Mouse (Mus musculus): Measurements from ENCODE around the gene E4f1.

Gene E4f1

GRCm38 (mm10) chr17:24481027-24481815, 11.1 kb upstream of the E4f1 start:
- in situ Hi-C loops (cut with MboI) = no loop called here

- in situ Hi-C loops (cut with MboI) = no loop called here
Measured at GRCm38 (mm10) chr17:24480201-24480826, 10.2 kb upstream of the E4f1 start.

- in situ Hi-C loops (cut with MboI) = no loop called here
Measured at GRCm38 (mm10) chr17:24479431-24479830, 9.3 kb upstream of the E4f1 start.

- in situ Hi-C loops (cut with MboI) = no loop called here
Measured at GRCm38 (mm10) chr17:24478663-24479380, 8.7 kb upstream of the E4f1 start, which contains the start of gene Mlst8. Gene Mlst8 (minus strand): TSS chr17:24479078.

GRCm38 (mm10) chr17:24477985-24478600, 8.0 kb upstream of the E4f1 start:
- in situ Hi-C loops (cut with MboI) = no loop called here

GRCm38 (mm10) chr17:24477053-24477984, 7.2 kb upstream of the E4f1 start:
- in situ Hi-C loops (cut with MboI) = no loop called here

- in situ Hi-C loops (cut with MboI) = no loop called here
Measured at GRCm38 (mm10) chr17:24476022-24476776, 6.1 kb upstream of the E4f1 start.

- in situ Hi-C loops (cut with MboI) = no loop called here
Measured at GRCm38 (mm10) chr17:24475586-24475985, 5.5 kb upstream of the E4f1 start.

GRCm38 (mm10) chr17:24474557-24474956, 4.4 kb upstream of the E4f1 start:
- in situ Hi-C loops (cut with MboI) = no loop called here

- in situ Hi-C loops (cut with MboI) = no loop called here
Measured at GRCm38 (mm10) chr17:24473612-24474275, 3.6 kb upstream of the E4f1 start, which contains the start of gene Bricd5. Gene Bricd5 (plus strand): TSS chr17:24473884.

- in situ Hi-C loops (cut with MboI) = no loop called here
Measured at GRCm38 (mm10) chr17:24472512-24472911, 2.4 kb upstream of the E4f1 start.

- in situ Hi-C loops (cut with MboI) = no loop called here
Measured at GRCm38 (mm10) chr17:24470701-24471527, 801 bp upstream of the E4f1 start.

GRCm38 (mm10) chr17:24469336-24469909, 690 bp downstream of the E4f1 start:
- in situ Hi-C loops (cut with MboI) = no loop called here

- in situ Hi-C loops (cut with MboI) = no loop called here
Measured at GRCm38 (mm10) chr17:24468636-24469246, 1.4 kb downstream of the E4f1 start.

GRCm38 (mm10) chr17:24463374-24464133, 6.6 kb downstream of the E4f1 start:
- in situ Hi-C loops (cut with MboI) = no loop called here

- in situ Hi-C loops (cut with MboI) = no loop called here
Measured at GRCm38 (mm10) chr17:24462932-24463331, 7.2 kb downstream of the E4f1 start.

GRCm38 (mm10) chr17:24461580-24461979, 8.5 kb downstream of the E4f1 start:
- in situ Hi-C loops (cut with MboI) = no loop called here
